Mouse (Mus musculus): ENCODE results near the gene Npas2. TPM values are rescaled to one million over a fixed set of nuclear protein-coding genes. Genes with fewer than 3 reads are reported as not detected.

The Npas2 gene
- polyA plus RNA-seq, 1 experiment = 1.7 TPM

- Histone ChIP-seq H3K4me3 (ENCODE audit: insufficient read depth, low read length) (no peak overlapping the region), H3K4me1 (ENCODE audit: control insufficient read depth, insufficient read depth, low read length) (no peaks in the 10 kb centered on the region), H3K27ac (ENCODE audit: insufficient read depth, low read length) (no peak overlapping the region)
- no peak for TF ChIP-seq POLR2A (IDR thresholded peaks at IDR 0.05; ENCODE audit: low read depth, low read length)
Measured at GRCm38 (mm10) chr1:39410085-39410821, 216.7 kb downstream of the Npas2 start.

Other genes with a start within 250 kb of the Npas2 start
- 194 and 249 TPM in 2 replicates for gene Pdcl3, start 208.1 kb upstream of the Npas2 start, polyA plus RNA-seq (2011; ENCODE audit: insufficient read length, low read depth, missing spikeins)
- gene Rpl31, start 174.1 kb downstream of the Npas2 start, polyA plus RNA-seq (2011; ENCODE audit: insufficient read length, low read depth, missing spikeins) = 1,424 and 1,489 TPM in 2 replicates